Mouse (Mus musculus): Measurements from ENCODE around the gene Ncf4. TPM values are rescaled to one million over a fixed set of nuclear protein-coding genes. Genes with fewer than 3 reads are reported as not detected.
A peak's percentile ranks its signal among the peaks of the same experiment; 100 is the strongest.
"Not testable (repeated sequence)": the region's sequence is repeated elsewhere in the genome, so short reads cannot be mapped to it uniquely, and the experiment has no call there.

The Ncf4 gene
- polyA plus RNA-seq, 1 experiment from 2014 or later, result 3.1 TPM

DNA sequence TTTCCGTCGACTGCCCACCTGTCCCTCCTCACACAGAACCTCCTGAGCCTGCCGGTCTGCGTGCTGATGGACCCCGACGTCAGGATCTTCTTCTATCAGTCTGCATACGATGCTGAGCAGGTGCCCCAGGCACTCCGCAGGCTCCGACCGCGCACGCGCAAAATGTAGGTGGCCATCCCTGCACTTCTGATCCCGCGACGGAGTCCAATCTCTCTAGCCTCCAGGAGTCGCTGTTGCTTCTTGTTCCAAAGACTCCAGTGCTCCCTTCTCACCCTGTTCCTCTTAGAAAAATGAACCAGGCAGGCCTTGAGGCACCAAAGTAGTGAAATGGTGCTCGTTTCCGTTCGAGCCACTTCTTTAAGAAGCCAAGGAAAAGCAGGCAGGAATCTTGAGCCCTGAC, 10.2 kb downstream of the Ncf4 start:
- Histone ChIP-seq H3K36me3 (ENCODE audit: insufficient read depth) (no peaks in the 10 kb centered on the region), H3K4me2 (no peak overlapping the region), H3K27me3 (ENCODE audit: insufficient read depth, low read length) (no peaks in the 10 kb centered on the region), H3K9ac (no peak overlapping the region), H3K4me1 (ENCODE audit: insufficient read depth) (no peaks in the 10 kb centered on the region), H3K27ac (ENCODE audit: low read depth) (no peak overlapping the region), H3K4me3 (ENCODE audit: low read depth, low read length) (no peak overlapping the region), H3K9me3 (ENCODE audit: low read depth, low read length) (no peaks in the 10 kb centered on the region)
- DNase-seq, result peak; percentile 76
- 22% methylated on average over 20 of the region's 20 CpGs for WGBS
- no peak for ATAC-seq (ENCODE audit: insufficient read depth)
- TF ChIP-seq CTCF (IDR thresholded peaks at IDR 0.05; ENCODE audit: low read depth), result peak; percentile 54

DNA sequence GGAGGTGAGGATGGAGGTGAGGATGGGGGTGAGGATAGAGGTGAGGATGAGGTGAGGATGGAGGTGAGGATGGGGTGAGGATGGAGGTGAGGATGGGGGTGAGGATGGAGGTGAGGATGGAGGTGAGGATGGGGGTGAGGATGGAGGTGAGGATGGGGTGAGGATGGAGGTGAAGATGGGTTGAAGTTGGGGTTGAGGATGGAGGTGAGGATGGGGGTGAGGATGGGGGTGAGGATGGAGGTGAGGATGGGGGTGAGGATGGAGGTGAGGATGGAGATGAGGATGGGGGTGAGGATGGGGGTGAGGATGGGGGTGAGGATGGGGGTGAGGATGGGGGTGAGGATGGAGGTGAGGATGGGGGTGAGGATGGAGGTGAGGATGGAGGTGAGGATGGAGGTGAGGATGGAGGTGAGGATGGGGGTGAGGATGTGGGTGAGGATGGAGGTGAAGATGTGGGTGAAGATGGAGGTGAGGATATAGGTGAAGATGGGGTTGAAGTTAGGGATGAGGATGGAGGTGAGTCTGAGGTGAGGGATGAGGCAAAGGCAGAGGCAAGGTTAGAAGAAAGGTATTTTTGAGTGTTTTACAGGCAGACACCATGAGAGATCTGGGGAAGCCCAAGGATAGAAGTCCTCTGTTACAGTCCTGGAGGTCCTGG, 12.1 kb downstream of the Ncf4 start:
- not testable (repeated sequence) for H3K4me2 ChIP-seq; H3K4me1 ChIP-seq (ENCODE audit: insufficient read depth); H3K9me3 ChIP-seq (ENCODE audit: low read depth, low read length); DNase-seq; ATAC-seq (ENCODE audit: insufficient read depth); H3K9ac ChIP-seq; H3K36me3 ChIP-seq (ENCODE audit: insufficient read depth); H3K27ac ChIP-seq (ENCODE audit: low read depth); H3K27me3 ChIP-seq (ENCODE audit: insufficient read depth, low read length); H3K4me3 ChIP-seq (ENCODE audit: low read depth, low read length)

DNA sequence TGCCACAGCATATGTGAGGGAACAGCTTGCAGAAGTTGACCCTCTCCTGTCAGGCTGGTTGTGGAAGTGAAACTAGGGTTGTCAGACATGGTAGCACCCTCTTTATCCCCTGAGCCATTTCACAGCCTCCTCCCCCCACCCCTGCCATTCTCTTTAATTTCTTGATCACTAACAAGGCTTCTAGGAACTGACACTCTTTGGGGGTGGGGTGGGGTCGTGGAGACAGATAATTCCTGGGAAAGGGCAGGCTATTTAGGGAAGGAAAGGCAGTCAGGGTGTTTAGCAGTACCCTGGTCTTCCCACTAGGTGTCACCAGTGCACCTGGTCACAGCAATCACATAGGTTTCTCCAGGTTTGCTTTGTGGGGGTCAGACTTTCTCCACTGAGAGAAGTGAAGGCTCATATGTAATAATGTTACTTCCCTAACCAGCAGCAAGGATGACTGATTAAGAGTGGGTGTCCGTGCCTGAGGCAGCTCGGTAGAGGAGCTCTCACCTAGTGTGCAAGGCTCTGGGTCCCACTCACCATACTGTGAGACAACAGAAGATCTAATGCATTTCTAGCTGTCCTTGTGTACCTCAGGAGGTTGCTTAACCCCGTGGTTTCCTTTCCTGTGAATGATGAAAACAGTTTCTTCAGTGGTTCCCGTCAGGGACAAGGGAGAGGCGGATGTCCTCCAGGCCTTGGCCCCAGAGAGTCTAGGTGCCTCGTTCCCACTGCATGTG, 12.9 kb downstream of the Ncf4 start:
- Histone ChIP-seq H3K27me3 (ENCODE audit: insufficient read depth, low read length) (no peaks in the 10 kb centered on the region), H3K9ac (no peak overlapping the region), H3K27ac (ENCODE audit: low read depth) (no peak overlapping the region), H3K4me3 (ENCODE audit: low read depth, low read length) (no peak overlapping the region), H3K36me3 (ENCODE audit: insufficient read depth) (no peaks in the 10 kb centered on the region), H3K9me3 (ENCODE audit: low read depth, low read length) (no peaks in the 10 kb centered on the region), H3K4me2 (no peak overlapping the region), H3K4me1 (ENCODE audit: insufficient read depth) (no peaks in the 10 kb centered on the region)
- WGBS, result 34% methylated on average over 7 of the region's 7 CpGs
- TF ChIP-seq CTCF (IDR thresholded peaks at IDR 0.05; ENCODE audit: low read depth), result peak; percentile 93
- peak; percentile 77 for DNase-seq
- ATAC-seq (ENCODE audit: insufficient read depth), result peak; percentile 44

DNA sequence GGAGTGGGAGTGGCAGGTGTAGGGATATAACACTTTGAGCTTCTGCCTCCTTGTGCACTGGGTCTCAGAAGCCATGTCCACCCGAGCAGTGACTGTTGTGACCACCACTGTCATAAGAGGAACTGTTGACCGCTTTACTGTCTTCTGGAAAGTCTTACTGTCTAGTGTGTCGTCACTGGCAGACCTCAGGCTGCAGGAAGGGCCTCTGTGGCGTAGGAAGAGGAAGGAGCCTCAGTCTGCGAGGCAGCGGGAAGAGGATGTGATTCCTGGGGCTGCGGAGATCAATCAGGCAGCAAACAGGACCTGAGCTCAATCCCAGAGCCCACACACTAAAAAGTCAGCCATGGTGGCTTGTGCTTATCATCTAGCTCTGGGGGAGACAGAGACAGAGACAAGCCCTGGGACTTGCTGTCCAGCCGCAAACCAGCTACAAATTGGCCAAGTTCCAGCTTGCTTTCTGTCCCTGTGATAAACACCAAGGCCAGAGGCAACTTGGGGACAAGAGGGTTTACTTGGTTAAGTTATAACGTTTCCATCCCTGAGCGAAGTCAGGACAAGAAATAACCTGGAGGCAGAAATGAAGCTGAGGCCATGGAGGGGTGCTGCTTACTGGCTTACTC, 13.8 kb downstream of the Ncf4 start:
- H3K36me3 ChIP-seq (ENCODE audit: insufficient read depth), result no peaks in the 10 kb centered on the region
- H3K9me3 ChIP-seq (ENCODE audit: low read depth, low read length), result no peaks in the 10 kb centered on the region
- TF ChIP-seq CTCF (IDR thresholded peaks at IDR 0.05; ENCODE audit: low read depth), result no peak
- 56% methylated on average over 10 of the region's 10 CpGs for WGBS
- H3K4me2 ChIP-seq, result no peak overlapping the region
- H3K27me3 ChIP-seq (ENCODE audit: insufficient read depth, low read length), result no peaks in the 10 kb centered on the region
- DNase-seq, result peak; percentile 69
- no peak overlapping the region for H3K4me3 ChIP-seq (ENCODE audit: low read depth, low read length)
- no peak overlapping the region for H3K27ac ChIP-seq (ENCODE audit: low read depth)
- H3K9ac ChIP-seq, result no peak overlapping the region
- no peaks in the 10 kb centered on the region for H3K4me1 ChIP-seq (ENCODE audit: insufficient read depth)
- 0 out of 2 replicates have a peak, but pooled peaks have one; percentile 11 for ATAC-seq (ENCODE audit: insufficient read depth)

DNA sequence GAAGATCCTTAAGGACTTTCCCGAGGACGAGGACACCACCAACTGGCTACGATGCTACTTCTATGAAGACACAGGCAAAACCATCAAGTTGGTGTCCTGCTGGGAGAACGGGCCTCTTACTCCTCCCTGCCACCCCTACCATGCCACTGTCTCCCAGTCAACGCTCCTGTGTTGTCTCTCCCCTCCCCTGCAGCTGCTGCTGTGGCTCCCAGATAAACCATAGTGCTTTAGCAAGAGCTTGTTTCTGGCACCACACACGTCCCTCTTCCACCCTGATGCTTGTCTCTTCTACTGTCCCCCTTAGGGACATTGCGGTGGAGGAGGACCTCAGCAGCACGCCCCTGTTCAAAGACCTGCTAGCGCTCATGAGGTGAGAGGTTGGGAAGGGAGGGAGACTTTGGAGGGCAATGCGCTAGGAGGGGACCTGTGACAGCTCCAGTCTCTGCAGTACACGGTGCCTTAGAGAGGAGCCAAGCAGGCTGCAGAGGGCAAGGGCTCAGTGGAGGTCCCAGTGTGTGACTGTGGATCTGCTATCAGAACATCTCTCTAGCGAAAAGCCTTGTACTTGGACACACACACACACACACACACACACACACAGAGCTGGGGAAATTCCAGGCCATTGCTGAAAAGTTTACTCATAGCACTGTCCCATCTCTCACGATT, 16.2 kb downstream of the Ncf4 start:
- no peak overlapping the region for H3K4me2 ChIP-seq
- ATAC-seq (ENCODE audit: insufficient read depth), result no peak
- no peaks in the 10 kb centered on the region for H3K27me3 ChIP-seq (ENCODE audit: insufficient read depth, low read length)
- no peaks in the 10 kb centered on the region for H3K9me3 ChIP-seq (ENCODE audit: low read depth, low read length)
- no peaks in the 10 kb centered on the region for H3K36me3 ChIP-seq (ENCODE audit: insufficient read depth)
- no peak for DNase-seq
- no peak overlapping the region for H3K9ac ChIP-seq
- no peaks in the 10 kb centered on the region for H3K4me1 ChIP-seq (ENCODE audit: insufficient read depth)
- TF ChIP-seq CTCF (IDR thresholded peaks at IDR 0.05; ENCODE audit: low read depth), result no peak
- H3K27ac ChIP-seq (ENCODE audit: low read depth), result no peak overlapping the region
- no peak overlapping the region for H3K4me3 ChIP-seq (ENCODE audit: low read depth, low read length)
- 49% methylated on average over 13 of the region's 13 CpGs for WGBS

DNA sequence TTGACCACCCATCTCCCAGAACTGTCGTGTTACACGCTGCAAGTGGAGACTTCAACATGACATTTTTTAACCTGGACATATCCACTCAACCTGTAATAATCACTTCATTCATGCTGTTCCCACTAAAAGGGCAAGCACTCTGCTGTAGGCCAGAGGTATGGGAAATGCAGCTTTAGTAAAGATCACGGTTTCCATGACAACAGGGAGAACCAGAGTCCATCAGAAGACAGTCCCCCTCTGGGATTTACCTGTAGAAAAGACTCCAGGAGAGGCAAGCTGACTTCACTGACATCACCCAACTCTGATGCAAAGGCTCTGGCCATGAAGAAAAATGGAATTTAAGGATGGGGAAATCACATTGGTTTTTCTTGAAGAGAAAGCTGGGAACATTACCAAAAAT, 18.7 kb downstream of the Ncf4 start:
- TF ChIP-seq CTCF (IDR thresholded peaks at IDR 0.05; ENCODE audit: low read depth), result no peak
- DNase-seq (no peak), ATAC-seq (ENCODE audit: insufficient read depth) (no peak)
- no peak overlapping the region for H3K9ac ChIP-seq
- H3K36me3 ChIP-seq (ENCODE audit: insufficient read depth), result no peaks in the 10 kb centered on the region
- no peaks in the 10 kb centered on the region for H3K27me3 ChIP-seq (ENCODE audit: insufficient read depth, low read length)
- no peak overlapping the region for H3K4me3 ChIP-seq (ENCODE audit: low read depth, low read length)
- H3K27ac ChIP-seq (ENCODE audit: low read depth), result no peak overlapping the region
- H3K4me1 ChIP-seq (ENCODE audit: insufficient read depth), result no peaks in the 10 kb centered on the region
- no peak overlapping the region for H3K4me2 ChIP-seq
- 68% methylated on average over 3 of the region's 3 CpGs for WGBS
- no peaks in the 10 kb centered on the region for H3K9me3 ChIP-seq (ENCODE audit: low read depth, low read length)

DNA sequence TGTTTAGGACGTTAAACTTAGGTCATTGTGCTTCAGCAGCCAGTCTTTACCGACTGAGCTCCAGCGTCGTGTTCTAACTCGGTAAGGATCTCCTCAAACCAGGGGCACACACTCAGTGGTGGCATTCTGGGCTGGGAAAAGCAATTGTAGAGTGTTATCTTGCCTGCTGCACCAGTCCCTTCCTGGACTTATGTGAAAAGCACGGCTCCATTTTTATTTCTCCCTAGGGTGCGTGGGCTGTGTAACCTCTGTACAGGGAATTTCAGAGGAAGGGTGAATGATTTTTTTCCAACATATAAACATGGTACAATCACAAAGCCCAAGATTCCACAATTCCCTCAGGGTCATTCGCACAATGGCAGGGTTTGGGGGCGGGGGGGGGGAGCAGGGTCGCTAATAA, 22.8 kb downstream of the Ncf4 start:
- no peak overlapping the region for H3K27ac ChIP-seq (ENCODE audit: low read depth)
- no peak overlapping the region for H3K4me2 ChIP-seq
- H3K4me1 ChIP-seq (ENCODE audit: insufficient read depth), result no peaks in the 10 kb centered on the region
- no peaks in the 10 kb centered on the region for H3K36me3 ChIP-seq (ENCODE audit: insufficient read depth)
- DNase-seq (no peak), ATAC-seq (ENCODE audit: insufficient read depth) (no peak)
- H3K9me3 ChIP-seq (ENCODE audit: low read depth, low read length), result no peaks in the 10 kb centered on the region; the same call in 1 of the 2 replicates
- no peak for TF ChIP-seq CTCF (IDR thresholded peaks at IDR 0.05; ENCODE audit: low read depth)
- no peak overlapping the region for H3K4me3 ChIP-seq (ENCODE audit: low read depth, low read length)
- H3K27me3 ChIP-seq (ENCODE audit: insufficient read depth, low read length), result no peaks in the 10 kb centered on the region
- H3K9ac ChIP-seq, result no peak overlapping the region
- WGBS, result 79% methylated on average over 10 of the region's 10 CpGs

Data from lung, embryonic 14.5 days (tissue).